Mouse (Mus musculus): ENCODE results near the gene Zic2.

GRCm38 (mm10) chr14:122434039-122434438 is 41.2 kb upstream of the Zic2 start:
- TF ChIP-seq CTCF (IDR thresholded peaks at IDR 0.05; ENCODE audit: control insufficient read depth, insufficient read depth, insufficient replicate concordance, low read depth, low read length) (no peak), POLR2A (IDR thresholded peaks at IDR 0.05; ENCODE audit: control insufficient read depth, low read depth, low read length) (no peak)
